Mouse (Mus musculus) ovary, adult 18-20 months (tissue): ENCODE results near the gene Zswim5.

Experiments
- DNase-seq: peaks from one replicate; pipeline ENCODE4 v3.0.0; 2022; ENCODE audit warnings: low spot score, mixed read lengths

Zswim5 gene

GRCm38 (mm10) chr4:117005611-117006400 is 128.6 kb downstream of the Zswim5 start:
- DNase-seq, result no peak

GRCm38 (mm10) chr4:117007058-117007457 is 129.9 kb downstream of the Zswim5 start:
- no peak for DNase-seq

GRCm38 (mm10) chr4:117010231-117010630 is 133.1 kb downstream of the Zswim5 start:
- no peak for DNase-seq

- no peak for DNase-seq
These were observed 136.4 kb downstream of the Zswim5 start for GRCm38 (mm10) chr4:117013596-117013995.

GRCm38 (mm10) chr4:117014901-117015415 is 137.8 kb downstream of the Zswim5 start:
- no peak for DNase-seq

GRCm38 (mm10) chr4:117017738-117018137 is 140.6 kb downstream of the Zswim5 start:
- no peak for DNase-seq

- no peak for DNase-seq
These were observed 141.2 kb downstream of the Zswim5 start for GRCm38 (mm10) chr4:117018327-117018726.

GRCm38 (mm10) chr4:117019206-117020134 is 142.3 kb downstream of the Zswim5 start, which contains the start of gene Eif2b3:
Gene Eif2b3 (plus strand): TSS chr4:117019402.
- peak; percentile 82 for DNase-seq

- no peak for DNase-seq
These were observed 146.3 kb downstream of the Zswim5 start for GRCm38 (mm10) chr4:117023469-117023868.

GRCm38 (mm10) chr4:117031105-117031504 is 153.9 kb downstream of the Zswim5 start:
- DNase-seq, result no peak
